Mouse (Mus musculus): ENCODE results near the gene Fto. TPM values are rescaled to one million over a fixed set of nuclear protein-coding genes. Genes with fewer than 3 reads are reported as not detected.

Fto gene
- polyA plus RNA-seq, 2 experiments, result 10.0 to 15.6 TPM

DNA sequence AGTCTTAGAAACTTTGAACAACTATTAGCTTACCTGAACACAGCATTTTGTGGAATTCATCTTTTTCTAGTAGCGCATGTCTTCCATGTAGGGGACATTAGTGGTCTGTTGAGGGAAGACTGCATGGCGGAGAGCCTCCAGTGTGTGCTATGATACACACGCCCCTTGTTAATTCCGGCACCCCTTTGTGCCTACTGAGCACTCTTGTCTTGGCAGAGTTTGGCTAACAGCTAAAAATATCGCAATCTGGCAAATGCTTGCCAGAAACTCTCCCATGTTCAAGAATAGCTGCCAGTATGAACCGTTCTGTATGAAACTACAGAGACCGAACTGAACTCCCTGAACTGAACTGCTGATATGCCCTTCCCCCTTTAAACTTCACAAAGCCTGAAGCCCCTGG lies 10.2 kb downstream of the Fto start:
- no peaks in the 10 kb centered on the region for H3K9me3 ChIP-seq (ENCODE audit: control insufficient read depth, low read length)
- H3K4me1 ChIP-seq (replicated peaks; ENCODE audit: control insufficient read depth in 2 of 2, insufficient read depth in 2 of 2, low read length in 1 of 2), result no peaks in the 10 kb centered on the region
- TF ChIP-seq CTCF (IDR thresholded peaks at IDR 0.05; ENCODE audit: low read depth) (no peak), EP300 (IDR thresholded peaks at IDR 0.05; ENCODE audit: low read depth) (no peak)
- no peak overlapping the region for H3K4me2 ChIP-seq (ENCODE audit: low read depth)
- ATAC-seq (ENCODE audit: insufficient read depth), result no peak
- no peak overlapping the region for H3K4me3 ChIP-seq (ENCODE audit: insufficient read depth in 1 of 2, low read depth in 2 of 2, low read length in 2 of 2)
- H3K27me3 ChIP-seq (ENCODE audit: control insufficient read depth, insufficient read depth, low read length), result no peaks in the 10 kb centered on the region
- H3K27ac ChIP-seq, result no peak overlapping the region
- no peak overlapping the region for H3K9ac ChIP-seq (replicated peaks)
- no peak for DNase-seq (ENCODE audit: low read depth in 3 of 3, low spot score in 3 of 3)
- WGBS (ENCODE audit: insufficient replicate concordance), result 77% methylated on average over 7 of the region's 7 CpGs
- no peaks in the 10 kb centered on the region for H3K36me3 ChIP-seq (replicated peaks; ENCODE audit: control insufficient read depth, insufficient read depth, low read depth)

DNA sequence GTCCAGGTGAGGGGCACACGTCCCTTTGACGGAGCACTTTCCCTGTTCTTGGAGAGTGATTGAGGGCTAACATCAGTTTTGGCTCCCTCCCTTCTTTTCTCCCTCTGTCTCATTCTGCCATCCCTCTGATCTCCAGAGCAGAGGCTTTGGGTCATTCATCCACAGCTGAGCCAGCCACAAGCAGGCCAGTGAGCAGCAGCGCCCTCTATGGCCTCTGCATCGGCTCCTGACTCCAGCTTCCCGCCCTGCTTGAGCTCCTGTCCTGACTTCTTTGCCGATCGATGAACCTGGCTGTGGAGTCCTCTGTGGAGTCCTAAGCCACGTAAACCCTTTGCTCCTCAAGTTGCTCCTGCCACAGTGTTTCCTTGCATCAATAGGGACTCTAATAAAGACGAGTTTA lies 10.9 kb downstream of the Fto start:
- Histone ChIP-seq H3K4me1 (replicated peaks; ENCODE audit: control insufficient read depth in 2 of 2, insufficient read depth in 2 of 2, low read length in 1 of 2) (peaks cover 0 to 5% of the 10 kb centered on the region in 2 experiments; a peak in 2 of 4 replicates), H3K4me2 (ENCODE audit: low read depth) (no peak overlapping the region), H3K36me3 (replicated peaks; ENCODE audit: control insufficient read depth, insufficient read depth, low read depth) (no peaks in the 10 kb centered on the region), H3K9ac (replicated peaks) (no peak overlapping the region), H3K27me3 (ENCODE audit: control insufficient read depth, insufficient read depth, low read length) (no peaks in the 10 kb centered on the region), H3K9me3 (ENCODE audit: control insufficient read depth, low read length) (no peaks in the 10 kb centered on the region), H3K4me3 (ENCODE audit: insufficient read depth in 1 of 2, low read depth in 2 of 2, low read length in 2 of 2) (no peak overlapping the region), H3K27ac (no peak overlapping the region)
- DNase-seq (ENCODE audit: low read depth in 3 of 3, low spot score in 3 of 3), result no peak
- ATAC-seq (ENCODE audit: insufficient read depth), result no peak
- 69% methylated on average over 9 of the region's 9 CpGs for WGBS (ENCODE audit: insufficient replicate concordance)
- TF ChIP-seq CTCF (IDR thresholded peaks at IDR 0.05; ENCODE audit: low read depth) (peak; percentile 56), EP300 (IDR thresholded peaks at IDR 0.05; ENCODE audit: low read depth) (no peak)

DNA sequence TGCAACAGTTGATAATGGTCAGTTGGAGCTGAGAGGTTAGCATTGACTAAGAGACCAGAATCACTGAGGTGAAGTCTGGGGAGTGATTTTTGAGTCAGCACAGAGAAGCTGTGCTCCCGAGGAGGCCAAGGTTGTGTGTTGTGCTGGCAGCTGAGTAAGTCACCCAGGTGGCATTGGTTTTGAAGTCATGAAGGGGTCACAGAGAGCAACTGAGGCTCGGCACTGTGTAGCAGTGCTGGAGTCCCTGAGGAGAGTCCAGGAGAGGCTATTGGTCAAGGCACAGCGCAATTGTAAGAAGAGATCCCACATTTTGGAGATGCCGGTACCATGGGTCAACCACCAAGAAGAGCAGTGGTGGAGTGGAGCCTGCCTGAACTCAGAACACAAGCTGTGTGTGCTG lies 11.6 kb downstream of the Fto start:
- 83% methylated on average over 4 of the region's 4 CpGs for WGBS (ENCODE audit: insufficient replicate concordance)
- peaks cover 0 to 8% of the 10 kb centered on the region in 2 experiments; a peak in 2 of 4 replicates for H3K4me1 ChIP-seq (replicated peaks; ENCODE audit: control insufficient read depth in 2 of 2, insufficient read depth in 2 of 2, low read length in 1 of 2)
- no peak overlapping the region for H3K27ac ChIP-seq
- no peaks in the 10 kb centered on the region for H3K9me3 ChIP-seq (ENCODE audit: control insufficient read depth, low read length)
- no peak overlapping the region for H3K4me2 ChIP-seq (ENCODE audit: low read depth)
- no peak overlapping the region for H3K9ac ChIP-seq (replicated peaks)
- no peak overlapping the region for H3K4me3 ChIP-seq (ENCODE audit: insufficient read depth in 1 of 2, low read depth in 2 of 2, low read length in 2 of 2)
- H3K27me3 ChIP-seq (ENCODE audit: control insufficient read depth, insufficient read depth, low read length), result no peaks in the 10 kb centered on the region
- DNase-seq (ENCODE audit: low read depth in 3 of 3, low spot score in 3 of 3) (no peak), ATAC-seq (ENCODE audit: insufficient read depth) (no peak)
- no peak for TF ChIP-seq CTCF (IDR thresholded peaks at IDR 0.05; ENCODE audit: low read depth)
- no peaks in the 10 kb centered on the region for H3K36me3 ChIP-seq (replicated peaks; ENCODE audit: control insufficient read depth, insufficient read depth, low read depth)

DNA sequence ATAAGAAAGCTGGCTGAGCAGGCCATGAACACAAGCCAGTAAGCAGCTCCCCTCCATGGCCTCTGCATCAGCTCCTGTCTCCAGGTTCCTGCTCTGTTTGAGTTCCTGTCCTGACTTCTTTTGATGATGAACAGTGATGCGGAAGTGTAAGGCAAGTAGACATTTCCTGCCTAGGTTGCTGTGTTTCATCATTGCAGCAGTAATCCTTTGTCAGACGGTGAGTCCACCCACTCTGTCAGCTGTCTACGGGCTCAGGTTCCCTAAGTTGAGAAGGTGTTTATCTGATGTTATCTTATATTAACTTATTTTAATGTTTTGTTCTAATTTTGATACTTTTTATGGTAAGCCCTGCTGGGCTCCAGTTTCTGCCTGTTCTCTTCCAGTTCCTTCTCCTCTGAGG lies 12.7 kb downstream of the Fto start:
- no peak for TF ChIP-seq CTCF (IDR thresholded peaks at IDR 0.05; ENCODE audit: low read depth)
- 55% methylated on average over 3 of the region's 3 CpGs for WGBS (ENCODE audit: insufficient replicate concordance)
- DNase-seq (ENCODE audit: low read depth in 3 of 3, low spot score in 3 of 3), result no peak

DNA sequence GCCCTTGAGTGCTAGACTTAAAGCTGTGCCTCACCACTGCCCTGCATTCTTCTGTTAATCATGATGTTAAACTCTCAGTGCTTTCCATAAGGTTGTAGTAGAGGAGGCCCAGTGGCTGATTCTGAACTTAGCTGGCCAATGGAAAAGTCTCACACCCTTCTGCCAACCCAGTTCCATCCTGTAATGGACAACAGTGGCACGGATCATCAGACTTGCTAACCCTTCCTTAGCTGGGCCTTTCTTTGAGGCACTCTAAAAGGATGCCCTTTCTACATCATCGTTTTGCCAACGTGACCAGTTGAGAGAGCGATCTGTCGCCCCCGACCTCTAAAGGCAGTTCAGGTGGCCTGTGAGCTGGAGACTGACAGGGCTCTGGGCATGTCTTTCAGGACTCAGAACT lies 13.6 kb downstream of the Fto start:
- TF ChIP-seq EP300 (IDR thresholded peaks at IDR 0.05; ENCODE audit: low read depth) (no peak), CTCF (IDR thresholded peaks at IDR 0.05; ENCODE audit: low read depth) (no peak)
- DNase-seq (ENCODE audit: low read depth in 3 of 3, low spot score in 3 of 3) (no peak), ATAC-seq (ENCODE audit: insufficient read depth) (no peak)
- Histone ChIP-seq H3K4me2 (ENCODE audit: low read depth) (no peak overlapping the region), H3K9ac (replicated peaks) (no peak overlapping the region), H3K4me1 (replicated peaks; ENCODE audit: control insufficient read depth in 2 of 2, insufficient read depth in 2 of 2, low read length in 1 of 2) (peaks cover 0 to 13% of the 10 kb centered on the region in 2 experiments; a peak in 2 of 4 replicates), H3K36me3 (replicated peaks; ENCODE audit: control insufficient read depth, insufficient read depth, low read depth) (no peaks in the 10 kb centered on the region), H3K4me3 (ENCODE audit: insufficient read depth in 1 of 2, low read depth in 2 of 2, low read length in 2 of 2) (no peak overlapping the region), H3K9me3 (ENCODE audit: control insufficient read depth, low read length) (no peaks in the 10 kb centered on the region), H3K27ac (no peak overlapping the region), H3K27me3 (ENCODE audit: control insufficient read depth, insufficient read depth, low read length) (no peaks in the 10 kb centered on the region)
- 76% methylated on average over 6 of the region's 6 CpGs for WGBS (ENCODE audit: insufficient replicate concordance)

More for the DNA sequence above, 12.7 kb downstream of the Fto start:
- Histone ChIP-seq H3K4me2 (ENCODE audit: low read depth) (no peak overlapping the region), H3K27ac (no peak overlapping the region), H3K36me3 (replicated peaks; ENCODE audit: control insufficient read depth, insufficient read depth, low read depth) (no peaks in the 10 kb centered on the region), H3K9ac (replicated peaks) (no peak overlapping the region), H3K4me1 (replicated peaks; ENCODE audit: control insufficient read depth in 2 of 2, insufficient read depth in 2 of 2, low read length in 1 of 2) (peaks cover 0 to 11% of the 10 kb centered on the region in 2 experiments; a peak in 2 of 4 replicates), H3K4me3 (ENCODE audit: insufficient read depth in 1 of 2, low read depth in 2 of 2, low read length in 2 of 2) (no peak overlapping the region), H3K27me3 (ENCODE audit: control insufficient read depth, insufficient read depth, low read length) (no peaks in the 10 kb centered on the region), H3K9me3 (ENCODE audit: control insufficient read depth, low read length) (no peaks in the 10 kb centered on the region)
- ATAC-seq (ENCODE audit: insufficient read depth), result no peak

Measured in liver, embryonic 14.5 days (tissue).